Comparison of ENCODE assay signal across 23 mouse cellular contexts in the genomic region with DNA sequence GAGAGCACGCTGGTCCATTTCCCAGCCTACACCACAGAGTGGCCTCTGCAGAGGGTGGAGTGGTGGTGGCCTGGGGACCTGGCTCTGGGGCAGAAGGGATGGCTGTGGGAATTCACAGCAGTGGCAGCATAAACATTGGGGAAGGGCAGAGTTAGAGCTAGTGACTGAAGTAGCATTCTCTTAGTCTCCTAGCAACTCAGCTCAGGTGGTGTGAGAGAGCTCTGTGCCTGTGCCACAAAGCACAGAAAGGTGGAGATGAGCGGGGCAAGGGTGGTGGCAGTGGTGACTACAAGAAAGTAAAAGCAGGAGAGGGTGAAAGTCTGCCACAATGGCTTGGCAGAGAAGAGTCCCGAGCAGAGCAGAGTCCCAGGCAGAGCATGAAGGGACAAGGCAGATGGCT.
DNase-seq lines count a peak whose midpoint lies in the region; ATAC-seq lines count a peak whose summit lies in the region.
"Had no signal": no experiment of that assay in that cellular context is flagged by ENCODE, and none has a peak within 500 bp of the region (broad histone marks: within the 10 kb centered on the region; RNA-seq: fewer than 3 reads in every experiment).

No protein-coding gene starts in this region.

- no peak overlapping the region for H3K27ac ChIP-seq in kidney, embryonic 15.5 days
- 0 out of 2 replicates have a peak overlapping the region, but pooled peaks have one; percentile 16 for H3K27ac ChIP-seq in lung, embryonic 15.5 days
- no peak overlapping the region for H3K27ac ChIP-seq in intestine, embryonic 16.5 days (ENCODE audit: low read length)
- H3K27ac ChIP-seq: embryonic facial prominence, embryonic 12.5 days; embryonic facial prominence, embryonic 15.5 days; gastrocnemius, adult 2 months; hindbrain, embryonic 12.5 days had no signal

- H3K4me3 ChIP-seq in kidney, embryonic 15.5 days (replicated peaks): no peak overlapping the region
- H3K4me3 ChIP-seq in lung, embryonic 15.5 days: no peak overlapping the region
- no peak overlapping the region for H3K4me3 ChIP-seq in intestine, embryonic 16.5 days (ENCODE audit: low read length)
- H3K4me3 ChIP-seq: embryonic facial prominence, embryonic 12.5 days; embryonic facial prominence, embryonic 15.5 days; gastrocnemius, adult 2 months; hindbrain, embryonic 12.5 days had no signal

- 84% methylated on average over 3 of the region's 3 CpGs for WGBS in kidney, embryonic 15.5 days
- 60% methylated on average over 3 of the region's 3 CpGs for WGBS in lung, embryonic 15.5 days
- whole genome bisulfite sequencing in intestine, embryonic 16.5 days: 78% methylated on average over 3 of the region's 3 CpGs

- no peaks in the 10 kb centered on the region for H3K9me3 ChIP-seq in kidney, embryonic 15.5 days (replicated peaks)
- no peaks in the 10 kb centered on the region for H3K9me3 ChIP-seq in lung, embryonic 15.5 days
- no peaks in the 10 kb centered on the region for H3K9me3 ChIP-seq in intestine, embryonic 16.5 days (ENCODE audit: control insufficient read depth, low read length)
- H3K9me3 ChIP-seq: embryonic facial prominence, embryonic 12.5 days; embryonic facial prominence, embryonic 15.5 days; hindbrain, embryonic 12.5 days had no signal

- H3K36me3 ChIP-seq in kidney, embryonic 15.5 days: no peaks in the 10 kb centered on the region
- H3K36me3 ChIP-seq in lung, embryonic 15.5 days: no peaks in the 10 kb centered on the region
- no peaks in the 10 kb centered on the region for H3K36me3 ChIP-seq in intestine, embryonic 16.5 days (ENCODE audit: control insufficient read depth, insufficient read depth, low read length)
- H3K36me3 ChIP-seq: embryonic facial prominence, embryonic 12.5 days; embryonic facial prominence, embryonic 15.5 days; hindbrain, embryonic 12.5 days had no signal

- H3K4me1 ChIP-seq in kidney, embryonic 15.5 days: peaks cover 7% of the 10 kb centered on the region; the same call in 1 of the 2 replicates
- H3K4me1 ChIP-seq in lung, embryonic 15.5 days: peaks cover 13% of the 10 kb centered on the region; the same call in 1 of the 2 replicates
- no peaks in the 10 kb centered on the region for H3K4me1 ChIP-seq in intestine, embryonic 16.5 days (ENCODE audit: control insufficient read depth, insufficient read depth, low read length)
- H3K4me1 ChIP-seq: embryonic facial prominence, embryonic 12.5 days; embryonic facial prominence, embryonic 15.5 days; hindbrain, embryonic 12.5 days had no signal

- no peaks in the 10 kb centered on the region for H3K27me3 ChIP-seq in kidney, embryonic 15.5 days
- no peaks in the 10 kb centered on the region for H3K27me3 ChIP-seq in lung, embryonic 15.5 days
- no peaks in the 10 kb centered on the region for H3K27me3 ChIP-seq in intestine, embryonic 16.5 days (replicated peaks; ENCODE audit: control insufficient read depth, insufficient read depth, low read length)
- H3K27me3 ChIP-seq: embryonic facial prominence, embryonic 12.5 days; embryonic facial prominence, embryonic 15.5 days; hindbrain, embryonic 12.5 days had no signal

- ATAC-seq in kidney, embryonic 15.5 days (replicated peaks; ENCODE audit: low FRiP score): 0 out of 2 replicates have a peak, but pooled peaks have one; percentile 22
- ATAC-seq in lung, embryonic 15.5 days (ENCODE audit: borderline replicate concordance, extremely low read depth, low FRiP score, low TSS enrichment): no peak; the same call in 1 of the 2 replicates
- ATAC-seq in intestine, embryonic 16.5 days: no peak
- ATAC-seq: CD4-positive, CD25-positive, alpha-beta regulatory T cell, adult 4 months; forebrain, embryonic 14.5 days; forebrain, postnatal 0 days had no signal

- no peak overlapping the region for H3K4me2 ChIP-seq in kidney, embryonic 15.5 days
- no peak overlapping the region for H3K4me2 ChIP-seq in lung, embryonic 15.5 days
- no peak overlapping the region for H3K4me2 ChIP-seq in intestine, embryonic 16.5 days (ENCODE audit: low read depth, low read length)
- H3K4me2 ChIP-seq: embryonic facial prominence, embryonic 12.5 days; embryonic facial prominence, embryonic 15.5 days; heart, embryonic 11.5 days; hindbrain, embryonic 12.5 days had no signal

- no peak overlapping the region for H3K9ac ChIP-seq in kidney, embryonic 15.5 days
- H3K9ac ChIP-seq in lung, embryonic 15.5 days: no peak overlapping the region
- no peak overlapping the region for H3K9ac ChIP-seq in intestine, embryonic 16.5 days (ENCODE audit: low read depth, low read length)
- H3K9ac ChIP-seq: embryonic facial prominence, embryonic 12.5 days; embryonic facial prominence, embryonic 15.5 days; forebrain, postnatal 0 days; hindbrain, embryonic 12.5 days had no signal

- no peak for DNase-seq in kidney, postnatal 4 days
- no peak for DNase-seq in lung, postnatal 14 days
- peak; percentile 2 for DNase-seq in lung, postnatal 36 days
- no peak for DNase-seq in lung, postnatal 25 days (ENCODE audit: low spot score)
- DNase-seq: adrenal gland, adult 2 months; adrenal gland, postnatal 14 days; cerebellum, adult 11 months; cerebellum, adult 2 months; cerebellum, adult 9-11 months; cerebellum, postnatal 25 days; forebrain, postnatal 0 days; gastrocnemius, adult 2 months; gastrocnemius, postnatal 14 days; heart, adult 11 months had no signal
